Mouse (Mus musculus) urinary bladder, postnatal 36 days (tissue): ENCODE results near the gene Tbx20.

Source experiments
- DNase-seq, 2 experiments: peaks; one replicate each; pipeline ENCODE4 v3.0.0; 2022; ENCODE audit warnings: low spot score in 2 of 2, mixed read lengths in 1 of 2

Tbx20 gene

GRCm38 (mm10) chr9:24769611-24770010 is 4.5 kb downstream of the Tbx20 start:
- DNase-seq = no peak

GRCm38 (mm10) chr9:24767056-24767455 is 7.0 kb downstream of the Tbx20 start:
- no peak for DNase-seq

GRCm38 (mm10) chr9:24765572-24765971 is 8.5 kb downstream of the Tbx20 start:
- no peak for DNase-seq

- no peak for DNase-seq
These were observed 13.6 kb downstream of the Tbx20 start for GRCm38 (mm10) chr9:24760461-24760860.

- no peak for DNase-seq
These were observed 29.1 kb downstream of the Tbx20 start for GRCm38 (mm10) chr9:24744958-24745357.

GRCm38 (mm10) chr9:24701246-24701645 is 72.9 kb downstream of the Tbx20 start:
- no peak for DNase-seq

- DNase-seq = no peak
These were observed 77.7 kb downstream of the Tbx20 start for GRCm38 (mm10) chr9:24696405-24696778.

GRCm38 (mm10) chr9:24695700-24696404 is 78.3 kb downstream of the Tbx20 start, which contains the start of gene Dpy19l2:
Gene Dpy19l2 (minus strand): TSS chr9:24696293.
- DNase-seq = no peak
